Mouse (Mus musculus): ENCODE measurements around the gene Ccnyl1. TPM values are rescaled to one million over a fixed set of nuclear protein-coding genes. Genes with fewer than 3 reads are reported as not detected.

Ccnyl1 gene
- polyA plus RNA-seq, 1 experiment from 2014 or later: 4.6 TPM

DNA sequence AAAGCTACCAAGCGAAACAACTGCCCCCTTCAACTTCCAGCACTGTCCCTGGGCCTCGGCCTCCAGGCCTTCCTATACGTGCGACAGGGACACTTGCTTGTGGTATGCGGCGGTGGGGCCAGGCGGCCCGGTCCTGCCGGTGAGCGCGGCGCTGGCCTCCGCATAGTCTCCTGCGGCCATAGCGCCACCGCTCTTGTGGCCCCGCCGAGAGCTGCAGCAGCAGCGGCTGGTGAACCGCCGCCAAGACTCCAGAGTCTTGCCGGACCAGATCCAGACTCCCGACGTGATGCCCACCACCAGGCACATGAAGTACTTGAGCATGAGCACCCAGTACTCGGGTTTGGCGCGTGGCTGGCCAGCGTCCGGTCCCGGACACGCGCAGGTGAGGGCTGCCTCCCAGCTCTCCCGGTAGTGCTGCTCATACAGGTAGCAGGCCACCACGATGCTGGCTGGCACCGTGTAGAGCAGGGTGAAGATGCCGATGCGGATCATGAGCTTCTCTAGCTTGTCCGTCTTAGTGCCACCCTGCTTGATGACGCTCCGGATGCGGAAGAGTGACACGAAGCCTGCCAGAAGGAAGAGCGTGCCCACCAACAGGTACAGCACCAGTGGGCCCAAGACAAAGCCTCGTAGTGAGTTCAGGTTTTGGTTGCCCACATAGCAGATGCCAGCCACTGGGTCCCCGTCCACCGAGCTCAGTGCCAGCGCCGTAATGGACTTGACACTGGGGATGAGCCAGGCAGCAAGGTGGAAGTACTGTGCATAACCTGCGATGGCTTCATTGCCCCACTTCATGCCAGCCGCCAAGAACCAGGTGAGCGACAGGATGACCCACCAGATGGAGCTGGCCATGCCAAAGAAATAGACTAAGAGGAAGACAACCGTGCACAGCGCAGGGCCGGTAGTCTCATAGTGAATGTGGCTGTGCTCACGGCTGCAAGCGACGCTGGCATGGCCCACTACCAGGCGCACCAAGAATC is 44.8 kb downstream of the Ccnyl1 start:
- peaks cover 48% of the 10 kb centered on the region for H3K4me1 ChIP-seq
- WGBS: 27% methylated on average over 58 of the region's 58 CpGs
- 0 out of 2 replicates have a peak overlapping the region, but pooled peaks have one; percentile 18 for H3K9ac ChIP-seq (replicated peaks)
- no peaks in the 10 kb centered on the region for H3K36me3 ChIP-seq
- peaks cover 63% of the 10 kb centered on the region for H3K27me3 ChIP-seq
- H3K9me3 ChIP-seq: no peaks in the 10 kb centered on the region
- peak overlapping the region; percentile 53 for H3K4me3 ChIP-seq
- ATAC-seq (replicated peaks): no peak
- no peak overlapping the region for H3K27ac ChIP-seq (replicated peaks)
- peak overlapping the region; percentile 97 for H3K4me2 ChIP-seq (replicated peaks)

DNA sequence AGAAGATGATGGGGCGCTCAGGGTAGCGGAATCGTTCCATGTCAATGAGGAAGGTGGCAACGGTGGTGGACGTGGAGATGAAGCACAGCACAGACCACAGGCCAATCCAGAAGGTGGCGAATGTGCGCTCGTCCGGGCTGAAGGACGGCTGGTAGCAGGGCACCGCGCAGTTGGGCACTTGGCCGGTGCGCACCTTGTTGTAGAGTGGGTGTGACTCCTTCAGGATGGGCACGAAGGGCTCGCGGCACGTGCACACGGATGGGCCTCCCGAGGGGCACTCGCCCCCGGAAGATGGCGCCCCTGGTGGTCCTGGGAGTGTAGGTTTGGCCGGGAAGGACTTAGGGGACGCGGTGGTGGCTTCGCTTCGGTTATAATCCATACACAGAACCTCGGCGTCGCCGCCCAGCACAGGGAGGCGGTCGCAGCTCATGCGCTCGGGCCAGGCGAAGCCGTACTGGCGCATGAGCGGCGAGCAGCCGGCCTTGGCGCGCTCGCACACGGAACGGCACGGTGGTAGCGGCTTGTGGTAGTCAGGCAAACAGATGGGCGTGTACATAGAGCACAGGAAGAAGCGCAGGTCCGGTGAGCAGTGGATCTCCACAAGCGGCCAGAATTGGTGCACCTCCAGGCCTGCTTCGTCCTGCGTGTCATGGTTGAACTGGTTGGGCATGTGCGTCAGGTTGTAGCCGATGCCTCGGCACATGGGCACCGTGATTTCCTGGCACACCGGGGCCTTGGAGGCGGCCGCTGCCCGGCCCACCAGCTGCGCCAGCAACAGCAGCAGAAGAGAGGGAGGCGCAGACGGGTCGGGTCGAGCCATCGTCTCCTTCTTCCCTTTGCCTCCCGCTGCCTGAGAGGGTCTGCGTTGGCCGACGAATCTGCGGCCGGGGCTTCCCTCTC is 45.8 kb downstream of the Ccnyl1 start:
- peaks cover 48% of the 10 kb centered on the region for H3K4me1 ChIP-seq
- peak overlapping the region; percentile 97 for H3K4me2 ChIP-seq (replicated peaks)
- ATAC-seq (replicated peaks): peak; percentile 26
- H3K36me3 ChIP-seq: no peaks in the 10 kb centered on the region
- no peaks in the 10 kb centered on the region for H3K9me3 ChIP-seq
- 5% methylated on average over 75 of the region's 75 CpGs for WGBS
- peak overlapping the region; percentile 53 for H3K4me3 ChIP-seq
- no peak overlapping the region for H3K27ac ChIP-seq (replicated peaks)
- H3K9ac ChIP-seq (replicated peaks): peak overlapping the region; percentile 51
- H3K27me3 ChIP-seq: peaks cover 63% of the 10 kb centered on the region

DNA sequence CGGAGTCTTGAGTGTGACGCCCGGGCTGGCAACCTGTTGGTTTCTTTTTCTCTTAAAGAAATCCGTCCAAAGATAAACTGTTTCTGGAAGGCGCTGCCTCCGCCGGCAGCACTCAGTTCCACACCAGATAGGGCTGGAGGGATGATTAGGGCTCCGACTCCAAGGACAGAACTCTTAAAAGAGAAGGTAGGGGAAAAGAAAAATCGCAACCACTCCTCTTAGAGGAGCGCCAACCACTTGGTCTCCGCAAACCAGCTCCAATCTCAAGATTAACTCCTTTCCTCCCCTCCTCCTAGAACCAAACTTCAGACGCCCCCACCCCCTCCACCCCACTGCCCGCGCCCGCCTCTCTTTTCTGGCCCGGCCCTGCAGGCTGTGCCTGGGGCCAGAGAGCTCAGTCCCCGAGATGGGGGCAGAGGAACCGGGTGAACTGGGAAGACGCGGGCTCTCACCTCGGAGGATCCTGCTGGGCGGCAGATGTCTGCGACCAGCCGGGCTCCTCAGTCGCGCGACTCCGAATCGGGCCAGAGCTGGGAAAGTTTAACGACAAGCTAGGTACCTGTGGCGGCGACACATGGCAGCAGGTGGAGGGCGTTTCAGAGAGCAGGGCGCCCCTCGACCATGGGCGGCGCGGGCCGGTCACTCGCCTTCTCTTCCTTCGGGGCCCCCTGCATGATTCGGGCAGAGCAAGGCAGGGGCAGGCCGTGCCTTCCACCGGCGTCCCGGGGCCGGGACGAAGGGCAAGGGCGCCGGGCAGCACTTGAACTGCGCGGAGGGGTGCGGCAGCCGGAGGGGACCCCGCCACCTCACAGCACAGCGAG is 46.6 kb downstream of the Ccnyl1 start:
- Histone ChIP-seq H3K4me3 (peak overlapping the region; percentile 53), H3K4me2 (replicated peaks) (peak overlapping the region; percentile 97), H3K27me3 (peaks cover 60% of the 10 kb centered on the region), H3K9me3 (no peaks in the 10 kb centered on the region), H3K9ac (replicated peaks) (peak overlapping the region; percentile 51), H3K27ac (replicated peaks) (no peak overlapping the region), H3K36me3 (no peaks in the 10 kb centered on the region), H3K4me1 (peaks cover 48% of the 10 kb centered on the region)
- 1% methylated on average over 54 of the region's 56 CpGs for WGBS
- ATAC-seq (replicated peaks): peak; percentile 10

DNA sequence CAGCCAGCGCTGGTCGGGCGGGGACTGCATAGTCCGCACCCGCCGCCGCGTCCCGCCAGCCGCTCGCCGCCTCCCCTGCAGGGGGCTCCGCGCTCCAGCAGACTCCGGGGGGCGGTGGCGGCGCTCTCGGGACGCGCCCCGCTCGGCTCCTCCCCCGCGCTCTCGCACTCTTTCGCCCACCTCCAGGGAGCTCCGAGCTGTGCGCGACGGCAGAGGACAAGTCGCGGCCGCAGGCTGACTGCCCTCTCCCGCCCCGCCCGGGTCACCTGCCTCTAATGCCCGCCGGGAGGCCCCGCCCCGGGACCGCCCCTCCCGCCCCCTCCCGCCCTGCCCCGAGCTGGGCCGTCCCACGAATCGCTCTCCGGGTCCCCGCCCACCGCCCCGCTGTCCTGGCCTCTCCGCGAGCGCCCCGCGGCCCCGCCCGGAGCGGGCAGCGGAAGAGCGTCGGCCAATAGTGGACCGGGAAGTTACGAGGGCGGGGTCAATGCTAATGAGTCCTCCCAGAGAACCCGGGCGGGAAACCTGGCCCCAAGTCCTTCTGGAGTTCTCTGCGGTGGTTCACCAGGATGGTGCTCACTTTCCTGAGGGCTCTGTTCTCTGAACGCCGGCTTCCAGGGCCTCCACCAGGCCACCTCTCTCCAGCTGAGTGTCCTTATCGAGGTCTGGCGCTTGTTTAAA is 47.4 kb downstream of the Ccnyl1 start, which contains the start of gene Fzd5:
Gene Fzd5, minus strand, starts transcription at position 250 of the 678 bp plus-strand sequence.
- H3K4me3 ChIP-seq: peak within 1 kb of the TSS; percentile 53

DNA sequence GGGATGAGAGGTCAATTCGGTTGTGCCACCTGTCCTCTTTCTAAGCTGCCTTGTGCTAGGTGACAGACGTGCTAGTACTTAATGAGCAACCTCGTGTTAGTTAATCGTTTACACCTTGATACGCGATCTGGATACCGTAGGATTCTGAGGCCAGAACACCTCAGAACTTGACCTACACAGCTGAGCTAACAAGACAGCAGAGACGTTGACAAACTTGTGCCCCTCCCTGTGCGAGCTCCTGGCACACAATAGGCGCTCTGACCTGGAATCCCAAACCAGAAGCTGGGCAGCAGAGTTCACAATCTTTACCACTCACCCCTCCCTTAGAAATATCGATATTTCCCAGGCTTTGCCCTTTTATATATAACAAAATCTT is 47.9 kb downstream of the Ccnyl1 start:
- Histone ChIP-seq H3K9me3 (no peaks in the 10 kb centered on the region), H3K4me3 (peak overlapping the region; percentile 53), H3K27ac (replicated peaks) (no peak overlapping the region), H3K4me1 (peaks cover 45% of the 10 kb centered on the region), H3K9ac (replicated peaks) (peak overlapping the region; percentile 51; the same call in 1 of the 2 replicates), H3K27me3 (peaks cover 50% of the 10 kb centered on the region), H3K4me2 (replicated peaks) (peak overlapping the region; percentile 97), H3K36me3 (no peaks in the 10 kb centered on the region)
- WGBS: under 1% methylated on average over 11 of the region's 11 CpGs
- ATAC-seq (replicated peaks): no peak

More for the DNA sequence above, 47.4 kb downstream of the Ccnyl1 start, which contains the start of gene Fzd5:
- under 1% methylated on average over 64 of the region's 73 CpGs for WGBS
- Histone ChIP-seq H3K4me1 (peaks cover 45% of the 10 kb centered on the region), H3K4me2 (replicated peaks) (peak within 1 kb of the TSS; percentile 97), H3K9ac (replicated peaks) (peak within 1 kb of the TSS; percentile 51), H3K9me3 (no peaks in the 10 kb centered on the region), H3K27me3 (peaks cover 55% of the 10 kb centered on the region), H3K27ac (replicated peaks) (no peak within 1 kb of the TSS), H3K36me3 (no peaks in the 10 kb centered on the region)
- ATAC-seq (replicated peaks): peak; percentile 92

DNA sequence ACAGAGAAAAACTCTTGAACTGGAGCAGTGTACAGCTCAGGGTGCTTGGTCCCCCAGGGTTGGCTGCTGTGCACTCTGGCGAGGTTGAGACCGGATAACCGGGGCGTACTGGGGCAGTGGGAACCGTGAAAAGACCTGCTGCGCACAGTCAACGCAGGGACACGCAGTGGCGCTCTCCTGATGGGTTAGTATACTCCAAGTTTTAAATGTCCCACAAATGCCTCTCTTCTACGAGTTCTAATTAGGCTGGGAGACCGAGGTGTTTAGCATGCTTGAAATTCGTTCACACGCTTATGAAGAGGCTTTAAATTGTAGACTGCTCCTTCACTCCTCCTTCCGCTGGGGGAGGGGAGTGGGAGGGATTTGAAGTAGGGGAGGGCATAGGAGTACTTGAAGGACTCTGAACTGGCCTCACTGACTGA is 48.4 kb downstream of the Ccnyl1 start:
- WGBS: 0% methylated on average over 14 of the region's 14 CpGs
- Histone ChIP-seq H3K27ac (replicated peaks) (no peak overlapping the region), H3K36me3 (no peaks in the 10 kb centered on the region), H3K4me2 (replicated peaks) (peak overlapping the region; percentile 97), H3K4me3 (peak overlapping the region; percentile 53), H3K9ac (replicated peaks) (no peak overlapping the region), H3K27me3 (peaks cover 46% of the 10 kb centered on the region), H3K4me1 (peaks cover 45% of the 10 kb centered on the region), H3K9me3 (no peaks in the 10 kb centered on the region)
- no peak for ATAC-seq (replicated peaks)

DNA sequence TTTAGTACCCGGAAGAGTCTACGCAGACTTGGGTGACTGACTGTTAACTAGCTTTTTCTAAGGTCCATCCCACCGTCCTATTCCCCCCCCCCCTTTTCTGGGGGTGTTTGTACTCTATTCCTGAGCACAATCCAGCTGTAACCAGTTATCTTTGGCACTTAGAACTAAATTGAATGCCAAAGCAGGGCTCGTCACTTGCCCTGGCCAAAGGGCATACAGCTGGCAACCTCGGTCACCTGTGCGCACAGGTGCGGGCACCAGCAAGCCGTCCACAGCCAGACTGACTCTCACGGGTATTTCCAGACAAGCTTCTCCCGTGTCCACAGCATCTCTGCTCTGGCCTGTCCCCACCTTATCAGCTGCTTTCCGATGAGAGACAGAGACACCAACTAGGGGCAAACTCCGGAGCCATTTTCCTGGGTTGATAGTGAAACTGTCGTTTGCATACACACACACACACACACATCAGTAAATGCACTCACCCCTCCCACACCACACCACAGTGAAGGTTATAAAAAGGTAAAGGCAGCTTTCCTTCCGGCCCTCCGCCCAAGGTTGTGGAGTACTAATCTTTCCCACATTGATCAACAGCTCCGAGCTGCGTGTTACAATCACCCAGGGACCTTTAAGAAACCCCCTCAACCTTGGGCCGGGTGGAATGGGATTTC is 52.6 kb downstream of the Ccnyl1 start:
- peaks cover 11% of the 10 kb centered on the region for H3K4me1 ChIP-seq
- no peak overlapping the region for H3K27ac ChIP-seq (replicated peaks)
- 91% methylated on average over 18 of the region's 18 CpGs for WGBS
- no peak for ATAC-seq (replicated peaks)
- H3K4me3 ChIP-seq: no peak overlapping the region
- H3K27me3 ChIP-seq: peaks cover 12% of the 10 kb centered on the region; the same call in 1 of the 2 replicates
- no peak overlapping the region for H3K4me2 ChIP-seq (replicated peaks)
- H3K36me3 ChIP-seq: no peaks in the 10 kb centered on the region
- H3K9ac ChIP-seq (replicated peaks): no peak overlapping the region
- H3K9me3 ChIP-seq: no peaks in the 10 kb centered on the region

DNA sequence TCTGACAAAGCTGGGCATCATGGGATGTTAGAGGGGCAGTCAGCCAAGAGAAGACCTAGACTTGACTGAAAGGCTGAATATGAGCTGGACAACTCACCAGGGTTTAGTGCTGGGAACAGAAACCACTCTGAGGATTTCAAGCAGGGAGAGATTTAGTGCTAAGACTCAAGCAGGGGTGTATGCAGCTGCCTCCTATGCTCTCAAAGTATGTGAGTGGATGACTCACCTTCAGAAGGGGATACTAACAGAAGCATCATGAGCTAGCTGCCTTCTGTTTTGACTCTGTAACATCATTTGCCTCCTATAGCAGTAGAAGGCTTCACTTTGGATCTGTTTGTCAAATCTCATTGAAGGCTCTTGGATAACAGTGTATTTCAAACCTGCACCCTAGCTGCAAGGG is 54.4 kb downstream of the Ccnyl1 start:
- H3K4me3 ChIP-seq: no peak overlapping the region
- H3K27me3 ChIP-seq: peaks cover 5% of the 10 kb centered on the region; the same call in 1 of the 2 replicates
- no peaks in the 10 kb centered on the region for H3K4me1 ChIP-seq
- ATAC-seq (replicated peaks): no peak
- no peaks in the 10 kb centered on the region for H3K9me3 ChIP-seq
- H3K4me2 ChIP-seq (replicated peaks): no peak overlapping the region
- no peaks in the 10 kb centered on the region for H3K36me3 ChIP-seq
- no peak overlapping the region for H3K9ac ChIP-seq (replicated peaks)
- no peak overlapping the region for H3K27ac ChIP-seq (replicated peaks)

DNA sequence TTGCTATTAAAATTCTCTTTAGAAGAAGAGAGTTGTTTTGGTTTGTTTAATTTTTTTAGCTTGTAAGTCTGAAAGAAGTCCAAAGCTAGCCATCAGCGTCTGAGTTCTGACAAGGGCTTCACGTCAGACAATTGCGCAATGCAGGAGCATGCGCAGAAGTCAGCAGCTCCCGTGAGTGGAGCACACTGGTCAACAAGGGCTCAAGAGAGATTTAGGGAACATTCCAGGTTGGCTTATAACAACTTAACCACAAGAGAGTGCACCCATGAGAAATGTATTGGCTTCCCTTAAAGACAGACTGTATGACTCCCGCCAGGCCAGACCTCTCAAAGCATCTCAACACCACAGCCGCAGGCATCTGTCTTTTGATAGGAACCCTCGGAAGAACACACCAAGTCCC is 62.9 kb downstream of the Ccnyl1 start:
- no peak for ATAC-seq (replicated peaks)
- Histone ChIP-seq H3K9me3 (no peaks in the 10 kb centered on the region), H3K9ac (replicated peaks) (no peak overlapping the region), H3K4me1 (no peaks in the 10 kb centered on the region), H3K36me3 (no peaks in the 10 kb centered on the region), H3K27ac (replicated peaks) (no peak overlapping the region), H3K4me2 (replicated peaks) (no peak overlapping the region), H3K4me3 (no peak overlapping the region), H3K27me3 (no peaks in the 10 kb centered on the region)
- WGBS: 87% methylated on average over 8 of the region's 8 CpGs

DNA sequence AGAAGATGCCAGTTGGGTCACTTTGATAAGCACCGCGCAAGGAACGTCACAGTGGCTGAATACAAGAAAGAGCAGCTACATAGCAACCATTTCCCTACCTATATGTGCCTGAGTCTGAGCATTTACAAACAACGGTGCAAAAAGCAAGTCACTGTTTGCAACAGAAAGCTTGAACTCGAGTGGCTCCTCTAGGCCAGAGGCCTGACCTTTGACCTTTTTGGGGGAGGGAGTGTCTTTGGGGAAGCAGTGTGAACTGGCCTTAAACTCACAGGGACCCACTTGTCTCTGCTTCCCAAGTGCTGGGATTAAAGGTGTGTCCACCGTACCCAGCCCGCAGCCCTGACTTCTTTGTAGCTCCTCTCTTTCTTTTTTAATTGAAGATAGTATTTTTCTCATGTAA is 63.4 kb downstream of the Ccnyl1 start:
- Histone ChIP-seq H3K4me1 (no peaks in the 10 kb centered on the region), H3K36me3 (no peaks in the 10 kb centered on the region), H3K4me3 (no peak overlapping the region), H3K27me3 (no peaks in the 10 kb centered on the region), H3K9ac (replicated peaks) (no peak overlapping the region), H3K27ac (replicated peaks) (no peak overlapping the region), H3K9me3 (no peaks in the 10 kb centered on the region), H3K4me2 (replicated peaks) (no peak overlapping the region)
- no peak for ATAC-seq (replicated peaks)
- 81% methylated on average over 7 of the region's 7 CpGs for WGBS
